Mouse (Mus musculus): ENCODE results near the gene Rgs19.

Gene Rgs19

GRCm38 (mm10) chr2:181653523-181653922, 40.3 kb downstream of the Rgs19 start:
- DNase-seq (ENCODE audit: low spot score) = no peak

- no peak for DNase-seq (ENCODE audit: low spot score)
Measured at GRCm38 (mm10) chr2:181653065-181653464, 40.7 kb downstream of the Rgs19 start.

GRCm38 (mm10) chr2:181648926-181649325, 44.9 kb downstream of the Rgs19 start:
- DNase-seq (ENCODE audit: low spot score) = no peak

GRCm38 (mm10) chr2:181646626-181647472, 46.9 kb downstream of the Rgs19 start:
- DNase-seq (ENCODE audit: low spot score) = no peak

GRCm38 (mm10) chr2:181645666-181646065, 48.1 kb downstream of the Rgs19 start:
- DNase-seq (ENCODE audit: low spot score) = no peak

- DNase-seq (ENCODE audit: low spot score) = peak; percentile 48
Measured at GRCm38 (mm10) chr2:181644361-181644760, 49.4 kb downstream of the Rgs19 start.

All from testis, postnatal 14 days (tissue).